Mouse (Mus musculus): ENCODE data around the gene Il6st. TPM values are rescaled to one million over a fixed set of nuclear protein-coding genes. Genes with fewer than 3 reads are reported as not detected.

The Il6st gene
- total RNA-seq, 1 experiment: 55.2 TPM

GRCm38 (mm10) chr13:112447108-112447665 is 16.7 kb upstream of the Il6st start:
- Histone ChIP-seq H3K4me1 (ENCODE audit: control insufficient read depth in 2 of 2, insufficient read depth in 2 of 2, low read length in 2 of 2, poor library complexity in 1 of 2) (no peaks in the 10 kb centered on the region), H3K36me3 (ENCODE audit: control insufficient read depth, insufficient read depth, low read length, poor library complexity, severe bottlenecking) (no peaks in the 10 kb centered on the region), H3K9ac (ENCODE audit: insufficient read depth, low read depth, low read length, poor library complexity, severe bottlenecking) (no peak overlapping the region), H3K9me3 (ENCODE audit: control insufficient read depth, insufficient read depth, low read depth, low read length) (no peaks in the 10 kb centered on the region), H3K4me3 (ENCODE audit: insufficient read depth in 1 of 2, low read depth in 1 of 2, low read length in 2 of 2, poor library complexity in 1 of 2, severe bottlenecking in 1 of 2) (no peak overlapping the region), H3K27ac (ENCODE audit: insufficient read depth, low read depth, low read length, poor library complexity, severe bottlenecking) (no peak overlapping the region)
- no peak for TF ChIP-seq ZNF384 (IDR thresholded peaks at IDR 0.05; ENCODE audit: low read depth, low read length)
- no peak for TF ChIP-seq CHD2 (IDR thresholded peaks at IDR 0.05; ENCODE audit: low read depth, low read length)
- no peak for TF ChIP-seq ZC3H11A (IDR thresholded peaks at IDR 0.05; ENCODE audit: borderline replicate concordance, low read depth, low read length)
- no peak for TF ChIP-seq MAFK (IDR thresholded peaks at IDR 0.05; ENCODE audit: insufficient read depth, low read depth, low read length)
- no peak for TF ChIP-seq HCFC1 (IDR thresholded peaks at IDR 0.05; ENCODE audit: borderline replicate concordance, insufficient read depth, low read length)
- no peak for DNase-seq (ENCODE audit: low read depth, low spot score)
- in situ Hi-C loops (cut with MboI; ENCODE audit: low sequenced_read_pairs in 2 of 2, unreplicated experiment in 2 of 2): no loop called here

DNA sequence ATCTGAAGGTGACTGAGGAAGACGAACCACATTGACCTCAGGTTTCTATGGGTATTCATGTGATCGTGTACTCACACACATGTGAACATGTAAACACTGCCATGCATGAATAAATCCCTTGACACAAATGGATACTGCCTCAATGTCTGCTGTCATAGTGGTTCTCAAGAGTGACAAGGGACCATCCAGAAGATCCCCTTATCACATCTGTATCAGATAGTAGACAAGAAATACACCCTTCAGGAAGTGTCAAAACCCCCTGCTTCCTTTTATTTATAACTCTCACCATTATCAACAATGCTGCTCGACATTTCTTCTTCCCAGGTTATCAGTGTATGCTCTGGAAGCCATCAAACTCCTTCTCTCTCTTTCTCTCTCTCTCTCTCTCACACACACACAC is 13.7 kb upstream of the Il6st start:
- in situ Hi-C loops (cut with MboI; ENCODE audit: low sequenced_read_pairs in 2 of 2, unreplicated experiment in 2 of 2): no loop called here
- TF ChIP-seq HCFC1 (IDR thresholded peaks at IDR 0.05; ENCODE audit: borderline replicate concordance, insufficient read depth, low read length): no peak

GRCm38 (mm10) chr13:112457366-112457765 is 6.5 kb upstream of the Il6st start:
- TF ChIP-seq MAFK (IDR thresholded peaks at IDR 0.05; ENCODE audit: insufficient read depth, low read depth, low read length): no peak
- no peak for TF ChIP-seq ZNF384 (IDR thresholded peaks at IDR 0.05; ENCODE audit: low read depth, low read length)
- TF ChIP-seq ZC3H11A (IDR thresholded peaks at IDR 0.05; ENCODE audit: borderline replicate concordance, low read depth, low read length): no peak
- TF ChIP-seq CHD2 (IDR thresholded peaks at IDR 0.05; ENCODE audit: low read depth, low read length): no peak
- TF ChIP-seq HCFC1 (IDR thresholded peaks at IDR 0.05; ENCODE audit: borderline replicate concordance, insufficient read depth, low read length): no peak
- Histone ChIP-seq H3K36me3 (ENCODE audit: control insufficient read depth, insufficient read depth, low read length, poor library complexity, severe bottlenecking) (no peaks in the 10 kb centered on the region), H3K9me3 (ENCODE audit: control insufficient read depth, insufficient read depth, low read depth, low read length) (no peaks in the 10 kb centered on the region), H3K4me3 (ENCODE audit: insufficient read depth in 1 of 2, low read depth in 1 of 2, low read length in 2 of 2, poor library complexity in 1 of 2, severe bottlenecking in 1 of 2) (no peak overlapping the region), H3K9ac (ENCODE audit: insufficient read depth, low read depth, low read length, poor library complexity, severe bottlenecking) (no peak overlapping the region), H3K4me1 (ENCODE audit: control insufficient read depth in 2 of 2, insufficient read depth in 2 of 2, low read length in 2 of 2, poor library complexity in 1 of 2) (peaks cover 6 to 9% of the 10 kb centered on the region in 2 experiments), H3K27ac (ENCODE audit: insufficient read depth, low read depth, low read length, poor library complexity, severe bottlenecking) (no peak overlapping the region)
- no peak for DNase-seq (ENCODE audit: low read depth, low spot score)
- in situ Hi-C loops (cut with MboI; ENCODE audit: low sequenced_read_pairs in 2 of 2, unreplicated experiment in 2 of 2): no loop called here

More for the DNA sequence above, 13.7 kb upstream of the Il6st start:
- Histone ChIP-seq H3K4me3 (ENCODE audit: insufficient read depth in 1 of 2, low read depth in 1 of 2, low read length in 2 of 2, poor library complexity in 1 of 2, severe bottlenecking in 1 of 2) (no peak overlapping the region), H3K27ac (ENCODE audit: insufficient read depth, low read depth, low read length, poor library complexity, severe bottlenecking) (no peak overlapping the region), H3K9ac (ENCODE audit: insufficient read depth, low read depth, low read length, poor library complexity, severe bottlenecking) (no peak overlapping the region), H3K9me3 (ENCODE audit: control insufficient read depth, insufficient read depth, low read depth, low read length) (no peaks in the 10 kb centered on the region), H3K36me3 (ENCODE audit: control insufficient read depth, insufficient read depth, low read length, poor library complexity, severe bottlenecking) (no peaks in the 10 kb centered on the region), H3K4me1 (ENCODE audit: control insufficient read depth in 2 of 2, insufficient read depth in 2 of 2, low read length in 2 of 2, poor library complexity in 1 of 2) (no peaks in the 10 kb centered on the region)
- DNase-seq (ENCODE audit: low read depth, low spot score): no peak

GRCm38 (mm10) chr13:112458016-112458415 is 5.9 kb upstream of the Il6st start:
- in situ Hi-C loops (cut with MboI; ENCODE audit: low sequenced_read_pairs in 2 of 2, unreplicated experiment in 2 of 2): no loop called here
- TF ChIP-seq MAFK (IDR thresholded peaks at IDR 0.05; ENCODE audit: insufficient read depth, low read depth, low read length) (no peak), CHD2 (IDR thresholded peaks at IDR 0.05; ENCODE audit: low read depth, low read length) (no peak), HCFC1 (IDR thresholded peaks at IDR 0.05; ENCODE audit: borderline replicate concordance, insufficient read depth, low read length) (no peak), ZNF384 (IDR thresholded peaks at IDR 0.05; ENCODE audit: low read depth, low read length) (no peak), ZC3H11A (IDR thresholded peaks at IDR 0.05; ENCODE audit: borderline replicate concordance, low read depth, low read length) (no peak)

More at GRCm38 (mm10) chr13:112458016-112458415, 5.9 kb upstream of the Il6st start:
- no peak overlapping the region for H3K4me3 ChIP-seq (ENCODE audit: insufficient read depth in 1 of 2, low read depth in 1 of 2, low read length in 2 of 2, poor library complexity in 1 of 2, severe bottlenecking in 1 of 2)
- H3K9me3 ChIP-seq (ENCODE audit: control insufficient read depth, insufficient read depth, low read depth, low read length): no peaks in the 10 kb centered on the region
- no peak overlapping the region for H3K27ac ChIP-seq (ENCODE audit: insufficient read depth, low read depth, low read length, poor library complexity, severe bottlenecking)
- no peaks in the 10 kb centered on the region for H3K36me3 ChIP-seq (ENCODE audit: control insufficient read depth, insufficient read depth, low read length, poor library complexity, severe bottlenecking)
- H3K4me1 ChIP-seq (ENCODE audit: control insufficient read depth in 2 of 2, insufficient read depth in 2 of 2, low read length in 2 of 2, poor library complexity in 1 of 2): peaks cover 6 to 9% of the 10 kb centered on the region in 2 experiments
- H3K9ac ChIP-seq (ENCODE audit: insufficient read depth, low read depth, low read length, poor library complexity, severe bottlenecking): no peak overlapping the region
- DNase-seq (ENCODE audit: low read depth, low spot score): no peak

Data from ES-E14 (cell line).